Mouse (Mus musculus) left cerebral cortex, postnatal 36 days (tissue): ENCODE results near the gene Zfp992. TPM values are rescaled to one million over a fixed set of nuclear protein-coding genes. Genes with fewer than 3 reads are reported as not detected.
"Not testable (repeated sequence)": the region's sequence is repeated elsewhere in the genome, so short reads cannot be mapped to it uniquely, and the experiment has no call there.

Experiments used
- DNase-seq, 2 experiments: peaks; one replicate each; pipeline ENCODE4 v3.0.0; 2021 to 2022; ENCODE audit warnings: low spot score in 2 of 2, mixed read lengths in 1 of 2
- intact Hi-C: fragments of 180-260 bp; cut with DNase I; formaldehyde crosslinking; loops from one replicate; pipeline ENCODE4 v1.15.1; 2025
- total RNA-seq, 2 experiments: library from RNA; stranded (reverse); gene quantifications; 2 replicates each; pipeline ENCODE4 v1.2.3; 2021

Zfp992 gene
- total RNA-seq, 2 experiments from 2014 or later = 3.4 to 3.8 TPM

GRCm38 (mm10) chr4:146509029-146509428 is 60.2 kb downstream of the Zfp992 start:
- DNase-seq, intact Hi-C loops: not testable (repeated sequence)

DNA sequence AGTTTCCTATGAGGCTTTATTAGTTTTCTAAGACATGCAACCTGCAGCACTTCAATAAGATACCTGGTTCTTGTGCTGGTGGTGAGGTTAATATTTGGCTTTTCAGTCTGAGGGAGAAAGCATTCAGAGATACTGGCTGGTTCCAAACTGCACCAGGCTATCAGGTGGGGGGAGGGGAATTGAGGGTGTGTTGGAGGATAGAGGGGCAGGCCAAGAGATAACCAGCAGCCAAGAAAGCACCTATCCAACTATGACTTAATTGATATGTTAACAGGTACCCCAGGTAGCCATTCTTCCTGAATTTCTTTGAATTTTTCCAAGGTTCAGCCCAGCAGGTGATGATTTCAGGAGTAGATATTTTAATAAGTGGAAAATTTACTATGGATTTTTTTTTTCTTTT is 63.0 kb downstream of the Zfp992 start:
- intact Hi-C loops = not testable (repeated sequence)

DNA sequence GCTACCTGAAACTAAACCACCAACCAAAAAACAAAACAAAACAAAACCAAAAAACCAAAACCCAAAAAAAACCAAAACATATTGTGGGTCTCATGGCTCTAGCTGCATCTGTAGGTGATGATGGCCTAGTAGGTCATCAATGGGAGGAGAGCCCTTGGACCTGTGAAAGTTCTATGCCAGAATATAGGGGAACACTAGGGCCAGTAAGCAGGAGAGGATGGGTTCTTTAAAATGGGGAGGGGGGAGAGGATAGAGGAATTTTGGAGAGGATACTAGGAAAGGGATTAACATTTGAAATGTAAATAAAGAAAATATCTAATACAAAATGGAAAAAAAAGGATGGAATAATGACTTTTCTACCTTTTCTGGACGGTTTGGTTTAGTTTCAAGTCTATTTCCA is 67.7 kb downstream of the Zfp992 start:
- no peak for DNase-seq
- intact Hi-C loops = no loop called here

More for the DNA sequence above, 63.0 kb downstream of the Zfp992 start:
- DNase-seq = not testable (repeated sequence)

DNA sequence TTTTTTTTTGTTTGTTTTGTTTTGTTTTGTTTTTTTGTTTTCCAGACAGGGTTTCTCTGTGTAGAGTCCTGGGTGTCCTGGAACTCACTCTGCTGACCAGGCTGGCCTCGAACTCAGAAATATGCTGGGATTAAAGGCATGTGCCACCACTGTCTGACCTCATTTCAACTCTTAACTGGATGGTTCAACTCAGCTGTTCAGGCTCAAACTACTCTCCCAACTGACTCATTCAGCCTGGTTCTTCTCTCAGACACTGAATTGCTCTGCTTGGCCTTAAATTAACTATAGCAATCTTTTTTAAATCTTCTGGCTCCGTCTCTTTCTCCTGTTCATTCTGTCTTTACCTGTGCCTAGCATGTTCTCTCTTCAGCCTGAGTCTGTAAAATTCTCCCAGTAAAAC is 68.3 kb downstream of the Zfp992 start:
- intact Hi-C loops, DNase-seq: not testable (repeated sequence)

Other genes starting within 250 kb of the Zfp992 start
- under 1 TPM in 1 of 2 experiments, not detected in 1; 0.17 TPM for gene Zfp981, start 53.0 kb downstream of the Zfp992 start, total RNA-seq
- 1 to 10 TPM; 4.5 to 5.0 TPM for gene Zfp993, start 161.9 kb downstream of the Zfp992 start, total RNA-seq